26 mouse cellular contexts compared by ENCODE assay signal in genomic region chr12:109874466-109874865, GRCm38 (mm10).
"Had no signal": no experiment of that assay in that cellular context is flagged by ENCODE, and none has a peak within 500 bp of the region (broad histone marks: within the 10 kb centered on the region; RNA-seq: fewer than 3 reads in every experiment).

No protein-coding gene starts in this region.

- H3K9me3 ChIP-seq: embryonic facial prominence, embryonic 10.5 days; embryonic facial prominence, embryonic 12.5 days; embryonic facial prominence, embryonic 13.5 days; embryonic facial prominence, embryonic 15.5 days; forebrain, embryonic 10.5 days; forebrain, embryonic 12.5 days; forebrain, embryonic 13.5 days; forebrain, embryonic 15.5 days had no signal

- H3K4me3 ChIP-seq: embryonic facial prominence, embryonic 10.5 days; embryonic facial prominence, embryonic 12.5 days; embryonic facial prominence, embryonic 13.5 days; embryonic facial prominence, embryonic 15.5 days; erythroblast, embryonic 14.5 days; forebrain, embryonic 10.5 days; forebrain, embryonic 12.5 days; forebrain, embryonic 13.5 days; forebrain, embryonic 15.5 days; gastrocnemius, adult 2 months; heart, adult 2 months had no signal

- H3K4me2 ChIP-seq: embryonic facial prominence, embryonic 12.5 days; embryonic facial prominence, embryonic 13.5 days; embryonic facial prominence, embryonic 15.5 days; forebrain, embryonic 12.5 days; forebrain, embryonic 13.5 days; forebrain, embryonic 15.5 days had no signal

- H3K27me3 ChIP-seq: embryonic facial prominence, embryonic 12.5 days; embryonic facial prominence, embryonic 13.5 days; embryonic facial prominence, embryonic 15.5 days; forebrain, embryonic 12.5 days; forebrain, embryonic 13.5 days; forebrain, embryonic 15.5 days had no signal

- H3K27ac ChIP-seq: embryonic facial prominence, embryonic 10.5 days; embryonic facial prominence, embryonic 12.5 days; embryonic facial prominence, embryonic 13.5 days; embryonic facial prominence, embryonic 15.5 days; forebrain, embryonic 10.5 days; forebrain, embryonic 12.5 days; forebrain, embryonic 13.5 days; forebrain, embryonic 15.5 days; gastrocnemius, adult 2 months; heart, adult 2 months had no signal

- ATAC-seq: forebrain, embryonic 13.5 days; forebrain, embryonic 14.5 days; forebrain, embryonic 15.5 days; forebrain, postnatal 0 days had no signal

- H3K4me1 ChIP-seq: embryonic facial prominence, embryonic 10.5 days; embryonic facial prominence, embryonic 12.5 days; embryonic facial prominence, embryonic 13.5 days; embryonic facial prominence, embryonic 15.5 days; forebrain, embryonic 10.5 days; forebrain, embryonic 12.5 days; forebrain, embryonic 13.5 days; forebrain, embryonic 15.5 days had no signal

- H3K36me3 ChIP-seq: embryonic facial prominence, embryonic 10.5 days; embryonic facial prominence, embryonic 12.5 days; embryonic facial prominence, embryonic 13.5 days; embryonic facial prominence, embryonic 15.5 days; forebrain, embryonic 10.5 days; forebrain, embryonic 12.5 days; forebrain, embryonic 15.5 days had no signal

- H3K9ac ChIP-seq: embryonic facial prominence, embryonic 12.5 days; embryonic facial prominence, embryonic 13.5 days; embryonic facial prominence, embryonic 15.5 days; forebrain, embryonic 12.5 days; forebrain, embryonic 13.5 days; forebrain, embryonic 15.5 days; forebrain, postnatal 0 days had no signal

- DNase-seq: cerebellum, adult 9-10 months; cerebellum, adult 9-11 months; cerebellum, postnatal 10 days; cerebellum, postnatal 14 days; cerebellum, postnatal 25 days; cerebellum, postnatal 36 days; embryo, embryonic 11 days; forebrain, postnatal 0 days; gastrocnemius, adult 2 months; gastrocnemius, postnatal 10 days; gastrocnemius, postnatal 14 days; gastrocnemius, postnatal 25 days; gastrocnemius, postnatal 36 days; heart, adult 11 months; heart, adult 18-20 months; heart, adult 2 months had no signal
